Mouse (Mus musculus) lung, embryonic 15.5 days (tissue): ENCODE data around the gene Glipr1l1. TPM values are rescaled to one million over a fixed set of nuclear protein-coding genes. Genes with fewer than 3 reads are reported as not detected.
"Not testable (repeated sequence)": the region's sequence is repeated elsewhere in the genome, so short reads cannot be mapped to it uniquely, and the experiment has no call there.

ENCODE experiments used
- ATAC-seq: fragments of 200-750 bp; cut with Nextera tagmentation; 2 replicates; pipeline ENCODE4 v1.8.0; 2017; ENCODE audit warnings: moderate number of reproducible peaks, borderline replicate concordance; ENCODE audit not compliant: low FRiP score, low TSS enrichment; ENCODE audit errors: extremely low read depth
- H3K27ac ChIP-seq: fragments of 300-500 bp; sonication (generic); 2 replicates; pipeline ENCODE4 v1.5.1; 2015; ENCODE audit warnings: moderate library complexity, mild to moderate bottlenecking, inconsistent platforms
- H3K27me3 ChIP-seq: fragments of 300-500 bp; sonication (generic); 2 replicates; pipeline ENCODE4 v1.6.1; 2015; ENCODE audit warnings: inconsistent platforms
- H3K36me3 ChIP-seq: fragments of 300-500 bp; sonication (generic); 2 replicates; pipeline ENCODE4 v1.6.1; 2015; ENCODE audit warnings: inconsistent platforms
- H3K4me1 ChIP-seq: fragments of 300-500 bp; sonication (generic); 2 replicates; pipeline ENCODE4 v1.6.1; 2015; ENCODE audit warnings: inconsistent platforms
- H3K4me2 ChIP-seq: fragments of 300-500 bp; sonication (generic); 2 replicates; pipeline ENCODE4 v1.6.1; 2015; ENCODE audit warnings: inconsistent platforms, mild to moderate bottlenecking, moderate library complexity
- H3K4me3 ChIP-seq: fragments of 300-500 bp; sonication (generic); 2 replicates; pipeline ENCODE4 v1.5.1; 2015; ENCODE audit warnings: mild to moderate bottlenecking, inconsistent platforms
- H3K9ac ChIP-seq: fragments of 300-500 bp; sonication (generic); 2 replicates; pipeline ENCODE4 v1.6.1; 2015; ENCODE audit warnings: inconsistent platforms
- H3K9me3 ChIP-seq: fragments of 300-500 bp; sonication (generic); 2 replicates; pipeline ENCODE4 v1.6.1; 2016; ENCODE audit warnings: inconsistent platforms
- WGBS: fragments of 180-500 bp; shearing (Covaris S2); methylation state at CpG from one replicate; pipeline ENCODE4 v1.1.7; 2015; 5-methylcytosine and 5-hydroxymethylcytosine counted together
- polyA plus RNA-seq: library from polyadenylated mRNA; unstranded; fragments of >200 nt; fragmentation: Nextera tagmentation; extraction: Ambion mirVana; gene quantifications from 2 replicates; pipeline ENCODE4 v1.2.1, GENCODE M21; 2015

Gene Glipr1l1
- polyA plus RNA-seq, 1 experiment from 2014 or later: not detected

- H3K27me3 ChIP-seq, H3K9ac ChIP-seq, H3K27ac ChIP-seq, H3K4me2 ChIP-seq, H3K36me3 ChIP-seq, H3K9me3 ChIP-seq, H3K4me1 ChIP-seq, H3K4me3 ChIP-seq, ATAC-seq: not testable (repeated sequence)
- WGBS: 60% methylated on average over 2 of the region's 2 CpGs
Observed at GRCm38 (mm10) chr10:112125090-112125489, 65.1 kb downstream of the Glipr1l1 start.

- H3K36me3 ChIP-seq, ATAC-seq, H3K9me3 ChIP-seq, H3K4me3 ChIP-seq, H3K27ac ChIP-seq, H3K9ac ChIP-seq, H3K4me2 ChIP-seq, H3K27me3 ChIP-seq, H3K4me1 ChIP-seq: not testable (repeated sequence)
- WGBS: 69% methylated on average over 6 of the region's 6 CpGs
Observed at GRCm38 (mm10) chr10:112127682-112128230, 67.8 kb downstream of the Glipr1l1 start.

Other genes with a start within 250 kb of the Glipr1l1 start
- 49.1 and 50.0 TPM in 2 replicates for gene Krr1, start 87.5 kb upstream of the Glipr1l1 start, polyA plus RNA-seq
- gene Glipr1, start 57.6 kb upstream of the Glipr1l1 start, polyA plus RNA-seq: 2.4 and 3.3 TPM in 2 replicates
- gene Glipr1l2, start 23.2 kb downstream of the Glipr1l1 start, polyA plus RNA-seq: not detected in 2 replicates
- gene Glipr1l3, start 100.1 kb downstream of the Glipr1l1 start, polyA plus RNA-seq: not detected in 2 replicates
- gene Caps2, start 103.4 kb downstream of the Glipr1l1 start, polyA plus RNA-seq: 0.70 and 0.82 TPM in 2 replicates
- 0.26 and 0.55 TPM in 2 replicates for gene Kcnc2, start 210.9 kb downstream of the Glipr1l1 start, polyA plus RNA-seq